Mouse (Mus musculus): Measurements from ENCODE around the gene Enthd1.

GRCm38 (mm10) chr15:80567731-80568130 lies 2.8 kb upstream of the Enthd1 start:
- TF ChIP-seq CTCF (IDR thresholded peaks at IDR 0.05; ENCODE audit: control insufficient read depth, insufficient read depth, low read length) (no peak), POLR2A (IDR thresholded peaks at IDR 0.05; ENCODE audit: borderline replicate concordance, control insufficient read depth, low read depth, low read length) (no peak)

All from bone marrow, adult 2 months (tissue).